Mouse (Mus musculus) layer of hippocampus, adult 11-12 months (tissue): Measurements from ENCODE around the gene Syngr3.
"Not testable (repeated sequence)": the region's sequence is repeated elsewhere in the genome, so short reads cannot be mapped to it uniquely, and the experiment has no call there.

Experiments used
- DNase-seq: peaks from one replicate; pipeline ENCODE4 v3.0.0; 2022; ENCODE audit warnings: low spot score

The Syngr3 gene

GRCm38 (mm10) chr17:24719494-24720222 is 29.9 kb upstream of the Syngr3 start:
- DNase-seq, result peak; percentile 99

GRCm38 (mm10) chr17:24718938-24719337 is 29.2 kb upstream of the Syngr3 start:
- DNase-seq, result not testable (repeated sequence)

- no peak for DNase-seq
Observed at GRCm38 (mm10) chr17:24717943-24718342, 28.2 kb upstream of the Syngr3 start, which contains the start of the genes Rnf151 and Rps2. TSS of gene Rnf151 (minus strand) at chr17:24718063. TSS of gene Rps2 (plus strand) at chr17:24718116.

DNA sequence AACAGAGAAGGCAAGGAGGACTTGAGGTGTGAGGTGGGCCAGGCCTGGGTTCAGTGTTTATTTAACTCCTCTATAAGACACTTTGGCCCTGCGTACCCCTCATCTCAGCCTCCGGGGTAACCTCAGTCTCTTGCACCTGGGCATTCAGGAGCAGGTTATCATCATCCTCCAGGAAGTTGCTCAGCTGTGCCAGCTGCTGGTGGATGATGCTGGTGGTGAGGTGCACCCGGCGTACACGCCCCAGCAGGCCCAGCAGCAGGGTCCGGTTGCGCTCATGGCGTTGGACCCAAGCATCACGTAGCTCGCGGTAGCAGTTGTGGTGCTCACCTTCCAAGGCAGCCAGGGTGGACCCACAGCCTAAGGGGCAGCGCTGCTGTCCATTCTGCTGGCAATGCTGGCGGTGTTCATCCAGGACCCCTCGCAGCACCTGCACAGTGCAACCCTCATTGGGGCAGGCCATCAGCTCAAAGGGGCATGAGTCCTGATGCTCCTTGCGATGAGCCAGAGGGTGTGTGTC is 26.5 kb upstream of the Syngr3 start:
- DNase-seq, result no peak

DNA sequence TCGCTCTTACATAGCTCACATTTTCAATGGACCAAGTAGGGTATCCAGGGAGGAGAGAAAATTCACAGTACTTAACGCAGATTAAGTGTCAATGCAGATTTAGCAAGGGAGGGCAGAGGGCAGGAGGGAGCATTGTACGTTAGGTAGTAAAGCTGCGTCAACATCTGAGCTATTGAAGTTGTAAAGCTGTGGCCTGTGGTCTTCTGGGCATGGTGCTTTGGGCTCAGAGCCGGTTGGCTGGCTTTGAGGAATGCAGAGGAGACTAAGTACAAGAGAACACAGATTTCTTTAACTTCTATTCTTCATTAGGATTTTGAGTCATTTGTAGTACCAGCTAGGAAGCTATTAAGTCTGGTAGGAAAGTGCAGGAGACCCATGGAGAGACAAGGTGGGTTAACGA is 25.8 kb upstream of the Syngr3 start:
- no peak for DNase-seq

DNA sequence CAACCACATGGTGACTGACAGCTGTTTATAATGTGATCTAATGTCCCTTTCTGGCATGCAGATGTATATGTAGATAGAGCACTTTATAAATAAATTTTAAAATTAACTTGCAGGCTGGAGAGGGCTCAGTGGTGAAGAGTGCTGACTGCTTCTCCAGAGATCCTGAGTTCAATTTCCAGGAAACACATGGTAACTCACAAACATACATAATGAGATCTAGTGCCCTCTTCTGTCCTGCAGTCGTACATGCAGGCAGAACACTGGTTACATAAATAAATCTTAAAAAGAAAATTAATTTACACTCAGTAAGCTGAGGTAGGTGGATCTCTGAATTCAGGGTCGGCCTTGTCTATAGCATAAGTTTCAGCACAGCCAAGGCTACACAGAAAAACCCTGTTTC is 18.9 kb upstream of the Syngr3 start:
- DNase-seq, result no peak

DNA sequence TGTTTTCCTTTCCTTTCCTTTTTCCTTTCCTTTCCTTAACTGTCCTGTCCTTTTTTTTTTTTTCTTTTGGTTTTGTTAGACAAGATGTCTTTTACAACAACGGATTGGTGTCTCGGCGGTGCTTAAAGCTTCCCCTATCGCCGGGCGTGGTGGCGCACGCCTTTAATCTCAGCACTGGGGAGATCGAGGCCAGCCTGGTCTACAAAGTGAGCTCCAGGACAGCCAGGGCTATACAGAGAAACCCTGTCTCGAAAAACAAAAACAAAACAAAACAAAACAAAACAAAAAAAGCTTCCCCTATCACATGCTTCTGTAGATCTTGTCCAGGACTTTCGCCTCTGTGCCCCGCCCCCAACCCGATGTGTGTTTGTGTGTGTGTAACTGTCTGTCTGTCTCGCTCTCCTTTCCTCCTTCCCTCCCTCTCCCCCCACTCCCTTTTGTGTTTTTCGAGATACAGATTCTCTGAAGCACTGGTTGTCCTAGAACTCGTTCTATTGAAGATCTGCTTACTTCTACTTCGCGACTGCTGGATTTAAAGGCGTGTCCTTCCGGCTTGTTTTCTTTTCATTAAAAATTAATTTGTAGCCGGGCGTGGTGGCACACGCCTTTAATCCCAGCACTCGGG is 18.2 kb upstream of the Syngr3 start:
- no peak for DNase-seq

DNA sequence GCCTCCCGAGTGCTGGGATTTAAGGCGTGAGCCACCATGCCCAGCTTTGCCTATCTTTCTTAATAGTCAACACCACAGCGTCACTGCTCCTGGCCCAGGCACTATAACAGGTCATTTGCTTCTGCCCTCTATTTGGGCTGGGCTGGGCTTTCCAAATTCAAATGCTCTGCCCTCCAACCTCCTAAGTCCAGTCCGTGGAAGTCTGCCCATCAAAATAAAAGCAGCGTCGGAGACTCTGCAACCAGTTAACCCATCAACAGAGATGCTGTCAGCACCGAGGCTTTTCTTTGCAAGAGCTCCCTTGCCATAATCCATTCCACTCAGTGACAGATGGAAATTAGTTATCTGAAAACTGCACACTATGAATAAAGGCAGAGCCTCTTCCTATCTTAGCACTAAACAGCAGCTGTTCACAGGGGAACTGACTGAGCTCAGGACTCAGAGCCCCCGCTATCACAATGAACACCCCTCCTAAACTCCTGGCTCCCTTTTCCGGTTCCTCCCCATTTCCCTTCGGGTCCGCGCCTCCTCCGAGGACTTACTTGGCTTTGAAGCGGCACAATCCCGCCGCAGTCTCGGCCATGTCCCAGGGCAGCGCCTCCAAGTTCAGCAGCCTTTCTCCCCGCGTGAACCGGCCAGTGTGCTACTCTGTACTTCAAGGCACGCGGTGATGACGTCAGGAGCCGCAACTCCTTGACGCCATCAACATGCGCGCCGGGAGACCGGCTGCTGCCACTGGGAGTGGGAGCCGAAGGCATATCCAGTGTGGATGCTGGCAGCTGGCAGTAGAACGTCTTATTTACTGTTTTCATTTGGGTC is 17.4 kb upstream of the Syngr3 start, which contains the start of gene Tbl3:
Tbl3 (minus strand) TSS at position 679 of the 819 bp plus-strand sequence.
- peak; percentile 94 for DNase-seq

- DNase-seq, result no peak
Observed at GRCm38 (mm10) chr17:24705821-24706220, 16.1 kb upstream of the Syngr3 start.

DNA sequence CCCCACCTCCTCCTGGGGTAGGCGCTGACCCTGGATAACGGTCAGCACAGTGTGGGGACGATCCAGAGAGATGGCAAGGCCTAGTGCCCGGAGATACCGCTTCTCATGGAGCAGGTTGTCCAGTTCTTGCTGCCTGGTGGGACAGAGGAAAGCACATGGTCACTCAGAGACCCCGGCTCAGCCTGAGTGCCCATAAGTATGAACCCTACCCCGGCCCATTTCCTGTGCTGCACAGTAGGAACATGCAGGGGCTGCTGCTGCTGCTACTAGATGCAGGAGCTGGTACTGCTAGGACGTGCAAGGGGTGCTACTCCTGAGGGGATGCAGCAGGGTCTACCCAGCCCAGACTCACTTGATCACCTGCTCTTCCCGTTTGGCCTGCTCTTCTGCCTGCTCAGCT is 11.5 kb upstream of the Syngr3 start:
- DNase-seq, result no peak

- DNase-seq, result no peak
Observed at GRCm38 (mm10) chr17:24699473-24699872, 9.7 kb upstream of the Syngr3 start.

- no peak for DNase-seq
Observed at GRCm38 (mm10) chr17:24698715-24699114, 9.0 kb upstream of the Syngr3 start.

DNA sequence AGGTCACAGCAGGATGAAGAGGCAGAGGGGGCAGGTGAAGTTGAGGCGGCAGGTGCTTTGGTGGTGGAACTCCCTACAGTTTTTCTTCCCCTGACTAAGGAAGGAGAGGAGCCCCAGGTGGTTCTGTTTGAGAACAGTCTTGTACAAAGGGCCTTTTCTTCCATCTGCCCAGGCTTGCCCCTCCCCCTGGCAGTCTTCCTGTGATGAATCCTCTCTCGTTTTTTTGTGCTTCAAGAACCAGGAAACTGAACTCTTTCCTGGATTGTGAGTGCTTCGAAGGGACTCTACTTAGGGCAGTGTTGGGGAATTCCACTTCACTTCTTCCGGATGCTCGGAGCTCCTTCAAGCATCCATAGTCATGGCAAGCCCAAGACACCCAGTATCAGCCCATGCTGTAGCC is 8.2 kb upstream of the Syngr3 start:
- no peak for DNase-seq

DNA sequence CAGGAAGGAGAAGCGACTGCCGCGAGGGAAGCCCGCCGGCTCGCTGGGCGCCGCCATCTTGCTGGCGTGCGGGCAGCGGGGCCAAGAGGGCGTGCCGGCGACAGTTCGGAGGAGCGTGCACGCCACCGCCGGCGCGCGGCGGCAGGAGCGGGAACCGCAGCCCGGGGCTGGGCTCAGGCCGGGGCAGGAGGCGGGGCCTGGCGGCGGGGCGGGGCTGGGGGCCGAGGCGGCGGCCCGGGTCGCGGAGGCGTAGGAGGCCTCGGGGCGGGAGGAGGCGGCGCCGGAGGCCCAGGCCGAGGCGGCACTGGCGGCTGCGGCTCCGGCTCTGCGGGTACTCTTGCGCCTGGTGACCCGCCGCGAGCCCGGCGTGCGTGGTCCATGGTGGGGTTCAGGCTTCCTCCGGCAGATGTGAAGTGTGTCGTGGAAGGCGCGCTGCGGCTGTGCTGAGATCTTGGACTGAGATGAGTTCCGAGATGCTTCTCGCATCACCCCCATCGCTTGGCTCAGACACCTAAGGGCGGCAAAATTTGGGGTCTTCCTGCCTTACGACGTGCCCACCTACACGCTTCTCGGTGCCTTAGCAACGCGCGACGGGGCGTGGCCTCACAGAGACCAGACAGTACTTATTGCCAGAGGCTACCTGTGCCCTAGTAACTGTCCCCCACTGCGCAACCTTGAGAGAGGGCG is 6.4 kb upstream of the Syngr3 start, which contains the start of the genes Gfer and Noxo1:
Gfer (minus strand) TSS at position 146 of the 687 bp plus-strand sequence.
Noxo1 (plus strand) TSS at position 224 of the 687 bp plus-strand sequence.
- DNase-seq, result peak; percentile 85

DNA sequence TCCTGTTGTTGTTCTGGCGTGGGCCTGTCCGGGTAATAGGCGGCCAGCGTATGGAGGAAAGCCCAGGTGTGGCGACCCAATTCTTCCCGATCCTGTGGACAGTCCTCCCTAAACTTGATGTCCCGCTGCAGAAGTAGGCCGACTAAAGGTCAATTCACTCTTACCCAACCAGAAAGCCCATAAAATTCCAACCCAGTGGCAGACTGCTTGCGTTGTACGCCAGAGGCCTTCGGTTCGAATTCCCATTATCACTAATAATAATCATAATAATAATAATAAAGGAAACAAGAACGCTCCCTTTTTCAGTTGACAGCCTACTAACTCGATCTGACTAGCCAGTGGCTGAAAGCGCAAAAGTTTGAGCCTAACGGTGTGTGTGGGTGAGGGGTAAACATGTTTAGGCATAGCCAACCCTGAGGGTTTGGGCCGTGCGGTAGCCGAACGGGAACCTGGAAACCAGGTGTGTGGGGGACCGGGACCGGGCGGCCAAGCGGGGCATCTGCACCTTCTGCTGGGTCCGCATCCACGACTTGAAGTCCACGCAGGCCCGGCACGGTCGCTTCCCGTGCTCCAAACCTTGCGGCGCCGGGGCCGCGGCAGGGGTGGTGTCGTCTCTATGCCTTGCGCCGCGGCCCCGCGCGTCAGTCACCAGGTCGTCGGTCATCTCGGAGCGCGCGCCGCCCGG is 5.7 kb upstream of the Syngr3 start:
- no peak for DNase-seq

GRCm38 (mm10) chr17:24692385-24692784 is 2.6 kb upstream of the Syngr3 start:
- DNase-seq, result no peak

- DNase-seq, result no peak
Observed at GRCm38 (mm10) chr17:24687599-24687998, 2.2 kb downstream of the Syngr3 start.

GRCm38 (mm10) chr17:24687146-24687595 is 2.6 kb downstream of the Syngr3 start:
- no peak for DNase-seq

DNA sequence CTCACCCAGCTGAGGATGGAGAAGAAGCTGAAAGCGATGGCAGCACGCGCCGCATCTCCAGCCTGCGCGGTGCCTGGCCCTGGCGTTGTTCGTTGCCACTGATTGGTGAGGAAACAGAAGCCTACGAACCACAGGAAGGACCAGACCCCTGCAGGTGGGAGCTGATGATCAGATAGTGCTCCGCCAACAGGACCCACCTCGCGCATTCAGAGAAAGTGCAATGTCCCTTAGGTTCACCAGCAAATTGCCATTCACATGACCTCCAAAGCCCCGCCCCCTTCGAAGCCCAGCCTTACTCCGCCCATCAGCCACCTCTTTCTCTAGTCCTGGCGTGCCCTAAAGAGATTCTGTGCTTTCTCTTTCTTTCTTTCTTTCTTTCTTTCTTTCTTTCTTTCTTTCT is 3.2 kb downstream of the Syngr3 start:
- DNase-seq, result no peak

DNA sequence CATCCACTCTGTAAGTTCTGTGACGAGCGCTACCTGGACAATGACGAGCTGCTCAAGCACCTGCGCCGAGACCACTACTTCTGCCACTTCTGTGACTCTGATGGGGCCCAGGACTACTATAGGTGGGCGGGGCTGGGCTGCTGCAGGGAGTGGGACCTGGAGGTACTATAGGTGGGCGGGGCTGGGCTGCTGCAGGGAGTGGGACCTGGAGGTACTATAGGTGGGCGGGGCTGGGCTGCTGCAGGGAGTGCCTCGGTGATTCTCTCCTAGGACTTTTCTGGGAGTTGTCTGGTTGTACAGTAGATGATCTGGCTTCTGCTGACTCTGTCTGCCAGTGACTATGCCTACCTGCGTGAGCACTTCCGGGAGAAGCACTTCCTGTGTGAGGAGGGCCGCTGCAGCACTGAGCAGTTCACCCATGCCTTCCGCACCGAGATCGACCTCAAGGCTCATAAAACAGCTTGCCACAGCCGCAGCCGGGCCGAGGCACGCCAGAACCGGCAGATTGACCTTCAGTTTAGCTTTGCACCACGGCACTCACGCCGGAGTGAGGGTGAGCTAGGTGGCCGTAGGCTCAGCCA is 12.2 kb downstream of the Syngr3 start:
- no peak for DNase-seq

- DNase-seq, result no peak
Observed at GRCm38 (mm10) chr17:24676877-24677276, 12.9 kb downstream of the Syngr3 start.
